Mouse (Mus musculus) heart, adult 2 months (tissue): ENCODE results near the gene Rdm1. TPM values are rescaled to one million over a fixed set of nuclear protein-coding genes. Genes with fewer than 3 reads are reported as not detected.
"Not testable (repeated sequence)": the region's sequence is repeated elsewhere in the genome, so short reads cannot be mapped to it uniquely, and the experiment has no call there.

ENCODE experiments used
- DNase-seq, 2 experiments: peaks; one replicate each; pipeline ENCODE4 v3.0.0; 2021
- H3K27ac ChIP-seq: fragments of 200-600 bp; 2 replicates; pipeline ENCODE4 v1.8.1; 2022
- H3K27me3 ChIP-seq: fragments of 200-500 bp; 2 replicates; pipeline ENCODE4 v1.6.1; 2012; ENCODE audit warnings: mild to moderate bottlenecking, low read length, inconsistent platforms, mixed read lengths; ENCODE audit not compliant: control insufficient read depth, insufficient read depth
- H3K36me3 ChIP-seq: fragments of 200-500 bp; 2 replicates; pipeline ENCODE4 v1.6.1; 2012; ENCODE audit warnings: low read length, inconsistent platforms; ENCODE audit not compliant: control insufficient read depth, insufficient read depth
- H3K4me1 ChIP-seq: fragments of 200-500 bp; 2 replicates; pipeline ENCODE4 v1.6.1; 2011; ENCODE audit warnings: low read length; ENCODE audit not compliant: control insufficient read depth, insufficient read depth
- H3K4me3 ChIP-seq: fragments of 200-600 bp; 2 replicates; pipeline ENCODE4 v1.8.1; 2022
- H3K79me2 ChIP-seq: fragments of 200-500 bp; replicated peaks from 2 replicates; pipeline ENCODE4 v1.6.1; 2012; ENCODE audit warnings: mild to moderate bottlenecking, inconsistent platforms, low read length, moderate library complexity, mixed read lengths; ENCODE audit not compliant: control insufficient read depth, insufficient read depth
- H3K9ac ChIP-seq: fragments of 200-500 bp; 2 replicates; pipeline ENCODE4 v1.6.1; 2012; ENCODE audit warnings: low read depth, mild to moderate bottlenecking, control low read depth, inconsistent platforms, low read length, mixed read lengths
- CTCF ChIP-seq: fragments of 200-600 bp; IDR thresholded peaks from 2 replicates; pipeline ENCODE4 v1.8.1; 2022; ENCODE audit warnings: antibody characterized with exemption, mild to moderate bottlenecking, moderate library complexity
- EP300 ChIP-seq: fragments of 200-500 bp; IDR thresholded peaks from 2 replicates; pipeline ENCODE4 v1.6.1; 2011; ENCODE audit warnings: low read depth, low read length, control low read depth; ENCODE audit not compliant: insufficient read depth
- POLR2A ChIP-seq: fragments of 200-500 bp; IDR thresholded peaks from 2 replicates; pipeline ENCODE4 v1.6.1; 2011; ENCODE audit warnings: mild to moderate bottlenecking, low read depth, low read length, control low read depth; ENCODE audit not compliant: insufficient read depth
- WGBS: fragments of 180-500 bp; shearing (Covaris S2); methylation state at CpG from one replicate; pipeline ENCODE4 v1.1.7; 2018; 5-methylcytosine and 5-hydroxymethylcytosine counted together
- intact Hi-C: fragments of 180-260 bp; cut with DNase I; formaldehyde crosslinking; loops from one replicate; pipeline ENCODE4 v1.15.1; 2025
- polyA plus RNA-seq: library from polyadenylated mRNA; depleted of rRNA; stranded (reverse); fragments of >200 nt; gene quantifications from 2 replicates; pipeline ENCODE4 v1.2.3, GENCODE M21; 2012
- total RNA-seq, 2 experiments: library from RNA; stranded (reverse); gene quantifications; 2 replicates each; pipeline ENCODE4 v1.2.3; 2021

The Rdm1 gene
- total and polyA plus RNA-seq, 3 experiments, result 42.3 to 49.5 (median 45.6) TPM

- H3K36me3 ChIP-seq, H3K4me1 ChIP-seq, intact Hi-C loops, H3K79me2 ChIP-seq, H3K27me3 ChIP-seq: not testable (repeated sequence)
- peak overlapping the region; percentile 66 for H3K9ac ChIP-seq
- peak overlapping the region; percentile 39; the same call in 1 of the 2 replicates for H3K4me3 ChIP-seq
- TF ChIP-seq POLR2A, result peak; percentile 70
- peak; percentile 77 to 82 for DNase-seq
- WGBS, result under 1% methylated on average over 44 of the region's 56 CpGs
- H3K27ac ChIP-seq, result peak overlapping the region; percentile 92
Observed at GRCm38 (mm10) chr11:101645411-101646282, 18.7 kb downstream of the Rdm1 start.

GRCm38 (mm10) chr11:101646283-101646794, 19.3 kb downstream of the Rdm1 start:
- DNase-seq, H3K79me2 ChIP-seq, H3K4me1 ChIP-seq, intact Hi-C loops, H3K36me3 ChIP-seq, H3K27me3 ChIP-seq: not testable (repeated sequence)
- Histone ChIP-seq H3K27ac (peak overlapping the region; percentile 92), H3K9ac (peak overlapping the region; percentile 66), H3K4me3 (peak overlapping the region; percentile 39; the same call in 1 of the 2 replicates)
- 10% methylated on average over 16 of the region's 16 CpGs for WGBS

DNA sequence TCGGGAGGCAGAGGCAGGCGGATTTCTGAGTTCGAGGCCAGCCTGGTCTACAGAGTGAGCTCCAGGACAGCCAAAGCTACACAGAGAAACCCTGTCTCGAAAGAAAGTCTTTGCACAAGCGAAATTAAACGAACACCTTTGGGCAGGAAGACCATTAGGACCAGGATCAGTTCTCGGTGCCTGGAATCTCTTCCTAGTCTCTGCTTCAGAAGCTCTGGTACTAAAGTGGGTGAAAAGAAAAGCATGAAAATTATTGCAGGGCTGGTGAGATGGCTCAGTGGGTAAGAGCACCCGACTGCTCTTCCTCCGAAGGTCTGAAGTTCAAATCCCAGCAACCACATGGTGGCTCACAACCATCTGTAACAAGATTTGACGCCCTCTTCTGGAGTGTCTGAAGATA, 20.1 kb downstream of the Rdm1 start:
- DNase-seq, H3K9ac ChIP-seq, H3K36me3 ChIP-seq, H3K27ac ChIP-seq, H3K4me3 ChIP-seq, H3K4me1 ChIP-seq, H3K27me3 ChIP-seq, H3K79me2 ChIP-seq, intact Hi-C loops: not testable (repeated sequence)
- WGBS, result 93% methylated on average over 10 of the region's 10 CpGs

GRCm38 (mm10) chr11:101656356-101656755, 29.4 kb downstream of the Rdm1 start:
- no peak for DNase-seq
- TF ChIP-seq POLR2A, result no peak
- TF ChIP-seq CTCF, result no peak
- TF ChIP-seq EP300, result no peak
- 91% methylated on average over 4 of the region's 4 CpGs for WGBS
- Histone ChIP-seq H3K4me1 (peaks cover 5% of the 10 kb centered on the region), H3K27ac (no peak overlapping the region), H3K79me2 (no peaks in the 10 kb centered on the region), H3K4me3 (no peak overlapping the region), H3K27me3 (no peaks in the 10 kb centered on the region), H3K9ac (no peak overlapping the region), H3K36me3 (no peaks in the 10 kb centered on the region)
- intact Hi-C loops, result no loop called here

GRCm38 (mm10) chr11:101657528-101657885, 30.5 kb downstream of the Rdm1 start:
- Histone ChIP-seq H3K79me2 (no peaks in the 10 kb centered on the region), H3K27ac (peak overlapping the region; percentile 94), H3K9ac (peak overlapping the region; percentile 78), H3K4me1 (peaks cover 5% of the 10 kb centered on the region), H3K36me3 (no peaks in the 10 kb centered on the region), H3K27me3 (no peaks in the 10 kb centered on the region), H3K4me3 (peak overlapping the region; percentile 39)
- no peak for DNase-seq
- intact Hi-C loops, result no loop called here
- TF ChIP-seq EP300 (no peak), POLR2A (no peak), CTCF (no peak)
- 5% methylated on average over 3 of the region's 3 CpGs for WGBS

- intact Hi-C loops, H3K4me1 ChIP-seq, H3K79me2 ChIP-seq, H3K27me3 ChIP-seq, H3K36me3 ChIP-seq: not testable (repeated sequence)
- TF ChIP-seq POLR2A (peak; percentile 94), EP300 (peak; percentile 84; the same call in 1 of the 2 replicates)
- peak; percentile 85 to 87 for DNase-seq
- under 1% methylated on average over 38 of the region's 40 CpGs for WGBS
- H3K4me3 ChIP-seq, result peak overlapping the region; percentile 39
- H3K27ac ChIP-seq, result peak overlapping the region; percentile 94
- H3K9ac ChIP-seq, result peak overlapping the region; percentile 78
Observed at GRCm38 (mm10) chr11:101657886-101658750, 31.1 kb downstream of the Rdm1 start.
